Mouse (Mus musculus): ENCODE measurements around the gene Zfp219. TPM values are rescaled to one million over a fixed set of nuclear protein-coding genes. Genes with fewer than 3 reads are reported as not detected.

Gene Zfp219
- polyA plus RNA-seq, 1 experiment from 2014 or later = 105 TPM

DNA sequence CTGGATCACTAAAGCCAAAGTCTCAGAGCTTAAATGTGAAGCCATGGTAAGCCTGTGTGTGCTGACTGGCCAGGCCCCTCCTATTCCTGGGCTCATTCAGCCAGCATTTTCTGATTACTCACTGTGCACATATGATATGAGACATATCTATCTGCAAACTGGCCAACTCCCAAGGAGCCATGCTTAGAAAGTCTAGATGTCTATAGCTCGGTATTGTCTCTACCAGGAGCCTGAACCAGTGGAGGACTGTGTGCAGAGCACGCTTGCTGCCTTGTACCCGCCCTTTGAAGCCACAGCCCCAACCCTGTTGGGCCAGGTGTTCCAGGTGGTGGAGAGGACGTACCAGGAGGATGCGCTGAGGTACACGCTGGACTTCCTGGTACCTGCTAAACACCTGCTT lies 33.4 kb downstream of the Zfp219 start:
- Histone ChIP-seq H3K36me3 (ENCODE audit: control insufficient read depth, insufficient read depth, low read length) (peaks cover 15% of the 10 kb centered on the region), H3K27ac (ENCODE audit: low read depth, low read length) (no peak overlapping the region)

DNA sequence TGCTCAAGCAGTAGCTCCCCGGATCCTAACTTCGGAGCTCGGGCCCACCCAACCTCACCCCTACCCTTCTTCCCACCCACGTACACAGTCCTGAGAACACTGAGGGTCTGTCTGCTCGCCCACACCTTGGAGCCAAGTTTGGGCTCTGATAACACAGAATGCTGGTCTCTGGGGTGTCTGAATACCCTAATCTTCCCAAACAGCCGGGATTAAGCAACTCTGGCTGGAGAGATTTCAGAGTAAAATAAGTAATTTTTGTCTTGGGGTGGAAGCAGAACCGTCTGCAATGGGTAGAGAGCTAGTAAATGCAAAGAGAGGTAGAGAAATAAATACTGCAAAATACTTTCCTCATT lies 34.4 kb downstream of the Zfp219 start:
- H3K27ac ChIP-seq (ENCODE audit: low read depth, low read length) = peak overlapping the region; percentile 86
- WGBS = 2% methylated on average over 7 of the region's 7 CpGs
- no peak for DNase-seq (ENCODE audit: low spot score)
- H3K4me2 ChIP-seq (ENCODE audit: low read depth, low read length, severe bottlenecking) = peak overlapping the region; percentile 94
- peaks cover 8% of the 10 kb centered on the region; the same call in 1 of the 2 replicates for H3K4me1 ChIP-seq (replicated peaks; ENCODE audit: control insufficient read depth, insufficient read depth, low read length)
- H3K4me3 ChIP-seq (ENCODE audit: low read depth, low read length) = peak overlapping the region; percentile 71
- no peak for ATAC-seq (replicated peaks; ENCODE audit: low FRiP score)
- peak overlapping the region; percentile 82 for H3K9ac ChIP-seq (ENCODE audit: low read length)
- H3K27me3 ChIP-seq (ENCODE audit: control insufficient read depth, insufficient read depth, low read length) = no peaks in the 10 kb centered on the region
- H3K36me3 ChIP-seq (ENCODE audit: control insufficient read depth, insufficient read depth, low read length) = peaks cover 11% of the 10 kb centered on the region; the same call in 1 of the 2 replicates
- no peaks in the 10 kb centered on the region for H3K9me3 ChIP-seq (ENCODE audit: control insufficient read depth, low read length)

More for the DNA sequence above, 33.4 kb downstream of the Zfp219 start:
- ATAC-seq (replicated peaks; ENCODE audit: low FRiP score) (no peak), DNase-seq (ENCODE audit: low spot score) (no peak)
- peaks cover 8% of the 10 kb centered on the region; the same call in 1 of the 2 replicates for H3K4me1 ChIP-seq (replicated peaks; ENCODE audit: control insufficient read depth, insufficient read depth, low read length)
- no peak overlapping the region for H3K9ac ChIP-seq (ENCODE audit: low read length)
- H3K27me3 ChIP-seq (ENCODE audit: control insufficient read depth, insufficient read depth, low read length) = no peaks in the 10 kb centered on the region
- no peak overlapping the region for H3K4me2 ChIP-seq (ENCODE audit: low read depth, low read length, severe bottlenecking)
- H3K9me3 ChIP-seq (ENCODE audit: control insufficient read depth, low read length) = no peaks in the 10 kb centered on the region
- 86% methylated on average over 6 of the region's 6 CpGs for WGBS
- no peak overlapping the region for H3K4me3 ChIP-seq (ENCODE audit: low read depth, low read length)

GRCm38 (mm10) chr14:51985301-51986152 lies 35.0 kb downstream of the Zfp219 start:
- peak overlapping the region; percentile 94 for H3K4me2 ChIP-seq (ENCODE audit: low read depth, low read length, severe bottlenecking)
- under 1% methylated on average over 27 of the region's 27 CpGs for WGBS
- H3K4me3 ChIP-seq (ENCODE audit: low read depth, low read length) = peak overlapping the region; percentile 71
- ATAC-seq (replicated peaks; ENCODE audit: low FRiP score) = peak; percentile 60
- H3K36me3 ChIP-seq (ENCODE audit: control insufficient read depth, insufficient read depth, low read length) = peaks cover 7% of the 10 kb centered on the region; the same call in 1 of the 2 replicates
- peak; percentile 82 for DNase-seq (ENCODE audit: low spot score)
- no peaks in the 10 kb centered on the region for H3K27me3 ChIP-seq (ENCODE audit: control insufficient read depth, insufficient read depth, low read length)
- no peaks in the 10 kb centered on the region for H3K9me3 ChIP-seq (ENCODE audit: control insufficient read depth, low read length)
- peak overlapping the region; percentile 86 for H3K27ac ChIP-seq (ENCODE audit: low read depth, low read length)
- H3K9ac ChIP-seq (ENCODE audit: low read length) = peak overlapping the region; percentile 82
- peaks cover 8% of the 10 kb centered on the region; the same call in 1 of the 2 replicates for H3K4me1 ChIP-seq (replicated peaks; ENCODE audit: control insufficient read depth, insufficient read depth, low read length)

GRCm38 (mm10) chr14:51984247-51985231 lies 36.0 kb downstream of the Zfp219 start, which contains the start of gene Arhgef40:
Gene Arhgef40, plus strand, starts transcription at chr14:51984719.
- DNase-seq (ENCODE audit: low spot score) (peak; percentile 93), ATAC-seq (replicated peaks; ENCODE audit: low FRiP score) (peak; percentile 91)
- Histone ChIP-seq H3K27ac (ENCODE audit: low read depth, low read length) (peak within 1 kb of the TSS; percentile 86), H3K4me3 (ENCODE audit: low read depth, low read length) (peak within 1 kb of the TSS; percentile 71), H3K9me3 (ENCODE audit: control insufficient read depth, low read length) (no peaks in the 10 kb centered on the region), H3K4me2 (ENCODE audit: low read depth, low read length, severe bottlenecking) (peak within 1 kb of the TSS; percentile 94), H3K27me3 (ENCODE audit: control insufficient read depth, insufficient read depth, low read length) (no peaks in the 10 kb centered on the region), H3K36me3 (ENCODE audit: control insufficient read depth, insufficient read depth, low read length) (peaks cover 7% of the 10 kb centered on the region; the same call in 1 of the 2 replicates), H3K4me1 (replicated peaks; ENCODE audit: control insufficient read depth, insufficient read depth, low read length) (peaks cover 8% of the 10 kb centered on the region; the same call in 1 of the 2 replicates), H3K9ac (ENCODE audit: low read length) (peak within 1 kb of the TSS; percentile 82)
- under 1% methylated on average over 50 of the region's 74 CpGs for WGBS

DNA sequence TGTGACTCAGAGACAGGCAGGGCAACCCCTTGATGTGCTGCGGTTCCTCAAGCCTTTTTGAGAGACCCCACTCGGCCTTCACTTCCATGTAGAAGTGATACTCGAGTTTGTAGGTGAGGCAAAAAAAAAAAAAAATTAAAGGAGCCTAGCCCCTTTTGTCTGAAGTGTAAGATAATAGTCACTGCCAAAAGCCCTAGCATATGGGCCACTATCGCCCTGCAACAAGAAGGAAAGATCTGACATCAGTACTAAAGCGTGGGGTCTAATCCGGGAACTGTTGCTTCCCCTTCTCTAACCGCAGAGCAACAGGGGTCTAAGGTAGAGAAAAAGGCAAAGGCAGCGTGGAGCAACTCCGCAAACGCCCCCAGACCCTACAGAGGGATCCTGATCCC lies 36.7 kb downstream of the Zfp219 start:
- Histone ChIP-seq H3K9me3 (ENCODE audit: control insufficient read depth, low read length) (no peaks in the 10 kb centered on the region), H3K4me2 (ENCODE audit: low read depth, low read length, severe bottlenecking) (peak overlapping the region; percentile 94), H3K27ac (ENCODE audit: low read depth, low read length) (no peak overlapping the region; the same call in 1 of the 2 replicates), H3K4me3 (ENCODE audit: low read depth, low read length) (peak overlapping the region; percentile 71), H3K4me1 (replicated peaks; ENCODE audit: control insufficient read depth, insufficient read depth, low read length) (peaks cover 8% of the 10 kb centered on the region; the same call in 1 of the 2 replicates), H3K27me3 (ENCODE audit: control insufficient read depth, insufficient read depth, low read length) (no peaks in the 10 kb centered on the region), H3K36me3 (ENCODE audit: control insufficient read depth, insufficient read depth, low read length) (peaks cover 7% of the 10 kb centered on the region; the same call in 1 of the 2 replicates), H3K9ac (ENCODE audit: low read length) (peak overlapping the region; percentile 82)
- WGBS = 4% methylated on average over 10 of the region's 10 CpGs
- DNase-seq (ENCODE audit: low spot score) (no peak), ATAC-seq (replicated peaks; ENCODE audit: low FRiP score) (no peak)

DNA sequence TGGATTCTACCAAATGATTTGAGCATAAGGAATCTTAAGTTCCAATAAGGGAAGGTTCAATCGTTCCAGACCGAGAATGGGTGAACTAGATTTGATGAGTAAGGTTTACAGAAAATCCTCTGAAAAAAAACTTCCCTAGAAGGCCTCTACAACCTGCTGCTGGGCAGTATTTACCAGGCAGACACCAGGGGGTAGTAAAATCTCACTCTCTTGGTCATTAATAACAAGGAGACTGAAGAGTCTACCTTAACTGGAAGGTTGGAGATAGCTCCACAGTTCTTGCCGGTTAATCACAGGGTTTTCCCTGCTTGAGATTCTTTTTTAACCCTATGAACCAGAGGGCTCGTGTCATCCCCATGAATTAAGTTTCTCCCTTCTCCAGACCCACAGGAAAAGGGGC lies 37.3 kb downstream of the Zfp219 start:
- WGBS = 62% methylated on average over 4 of the region's 4 CpGs
- H3K9ac ChIP-seq (ENCODE audit: low read length) = no peak overlapping the region; the same call in 1 of the 2 replicates

GRCm38 (mm10) chr14:51979252-51979651 lies 41.3 kb downstream of the Zfp219 start:
- Histone ChIP-seq H3K4me3 (ENCODE audit: low read depth, low read length) (no peak overlapping the region), H3K9me3 (ENCODE audit: control insufficient read depth, low read length) (no peaks in the 10 kb centered on the region), H3K27ac (ENCODE audit: low read depth, low read length) (no peak overlapping the region), H3K36me3 (ENCODE audit: control insufficient read depth, insufficient read depth, low read length) (no peaks in the 10 kb centered on the region), H3K4me2 (ENCODE audit: low read depth, low read length, severe bottlenecking) (no peak overlapping the region), H3K9ac (ENCODE audit: low read length) (no peak overlapping the region), H3K4me1 (replicated peaks; ENCODE audit: control insufficient read depth, insufficient read depth, low read length) (0 out of 2 replicates have a peak, but pooled peaks cover 4% of the 10 kb centered on the region), H3K27me3 (ENCODE audit: control insufficient read depth, insufficient read depth, low read length) (no peaks in the 10 kb centered on the region)
- no peak for DNase-seq (ENCODE audit: low spot score)
- ATAC-seq (replicated peaks; ENCODE audit: low FRiP score) = no peak
- 89% methylated on average over 3 of the region's 3 CpGs for WGBS

More for the DNA sequence above, 37.3 kb downstream of the Zfp219 start:
- Histone ChIP-seq H3K4me1 (replicated peaks; ENCODE audit: control insufficient read depth, insufficient read depth, low read length) (peaks cover 8% of the 10 kb centered on the region; the same call in 1 of the 2 replicates), H3K36me3 (ENCODE audit: control insufficient read depth, insufficient read depth, low read length) (peaks cover 4% of the 10 kb centered on the region; the same call in 1 of the 2 replicates), H3K4me3 (ENCODE audit: low read depth, low read length) (no peak overlapping the region), H3K27ac (ENCODE audit: low read depth, low read length) (no peak overlapping the region), H3K4me2 (ENCODE audit: low read depth, low read length, severe bottlenecking) (peak overlapping the region; percentile 94; the same call in 1 of the 2 replicates), H3K27me3 (ENCODE audit: control insufficient read depth, insufficient read depth, low read length) (no peaks in the 10 kb centered on the region), H3K9me3 (ENCODE audit: control insufficient read depth, low read length) (no peaks in the 10 kb centered on the region)
- DNase-seq (ENCODE audit: low spot score) (no peak), ATAC-seq (replicated peaks; ENCODE audit: low FRiP score) (no peak)

GRCm38 (mm10) chr14:51967400-51967799 lies 53.1 kb downstream of the Zfp219 start:
- no peak for DNase-seq (ENCODE audit: low spot score)
- no peak for ATAC-seq (replicated peaks; ENCODE audit: low FRiP score)
- Histone ChIP-seq H3K36me3 (ENCODE audit: control insufficient read depth, insufficient read depth, low read length) (no peaks in the 10 kb centered on the region), H3K4me1 (replicated peaks; ENCODE audit: control insufficient read depth, insufficient read depth, low read length) (no peaks in the 10 kb centered on the region), H3K27ac (ENCODE audit: low read depth, low read length) (no peak overlapping the region), H3K9ac (ENCODE audit: low read length) (no peak overlapping the region), H3K4me3 (ENCODE audit: low read depth, low read length) (no peak overlapping the region), H3K27me3 (ENCODE audit: control insufficient read depth, insufficient read depth, low read length) (no peaks in the 10 kb centered on the region), H3K4me2 (ENCODE audit: low read depth, low read length, severe bottlenecking) (no peak overlapping the region), H3K9me3 (ENCODE audit: control insufficient read depth, low read length) (no peaks in the 10 kb centered on the region)
- 83% methylated on average over 3 of the region's 3 CpGs for WGBS
